Mouse (Mus musculus) testis, adult 2 months (tissue): ENCODE measurements around the gene Cnpy3. TPM values are rescaled to one million over a fixed set of nuclear protein-coding genes. Genes with fewer than 3 reads are reported as not detected.

Experiments
- H3K27ac ChIP-seq: fragments of 200-500 bp; 2 replicates; pipeline ENCODE4 v1.5.1; 2012; ENCODE audit warnings: low read depth, low read length; ENCODE audit not compliant: control insufficient read depth, insufficient read depth
- H3K27me3 ChIP-seq: fragments of 200-500 bp; 2 replicates; pipeline ENCODE4 v1.6.1; 2012; ENCODE audit warnings: mild to moderate bottlenecking, low read length, moderate library complexity; ENCODE audit not compliant: control insufficient read depth, insufficient read depth
- H3K36me3 ChIP-seq: fragments of 200-500 bp; 2 replicates; pipeline ENCODE4 v1.6.1; 2012; ENCODE audit warnings: mild to moderate bottlenecking, low read length; ENCODE audit not compliant: control insufficient read depth, insufficient read depth
- H3K4me1 ChIP-seq: fragments of 200-500 bp; 2 replicates; pipeline ENCODE4 v1.6.1; 2012; ENCODE audit warnings: low read length; ENCODE audit not compliant: control insufficient read depth, insufficient read depth
- H3K4me3 ChIP-seq: fragments of 200-500 bp; 2 replicates; pipeline ENCODE4 v1.5.1; 2012; ENCODE audit warnings: low read depth, mild to moderate bottlenecking, low read length, moderate library complexity, mixed read lengths; ENCODE audit not compliant: control insufficient read depth
- CTCF ChIP-seq: fragments of 200-500 bp; IDR thresholded peaks from 2 replicates; pipeline ENCODE4 v1.5.1; 2012; ENCODE audit warnings: low read depth, mild to moderate bottlenecking, inconsistent platforms, low read length, moderate library complexity; ENCODE audit not compliant: control insufficient read depth, insufficient read depth, insufficient replicate concordance
- POLR2A ChIP-seq: fragments of 200-500 bp; IDR thresholded peaks from 2 replicates; pipeline ENCODE4 v1.6.1; 2012; ENCODE audit warnings: low read depth, mild to moderate bottlenecking, inconsistent platforms, low read length, moderate library complexity; ENCODE audit not compliant: control insufficient read depth
- polyA plus RNA-seq: library from polyadenylated mRNA; depleted of rRNA; stranded (reverse); fragments of >200 nt; gene quantifications from 2 replicates; pipeline ENCODE4 v1.2.3, GENCODE M21; 2012

Gene Cnpy3
- polyA plus RNA-seq, 1 experiment = 18.9 TPM

DNA sequence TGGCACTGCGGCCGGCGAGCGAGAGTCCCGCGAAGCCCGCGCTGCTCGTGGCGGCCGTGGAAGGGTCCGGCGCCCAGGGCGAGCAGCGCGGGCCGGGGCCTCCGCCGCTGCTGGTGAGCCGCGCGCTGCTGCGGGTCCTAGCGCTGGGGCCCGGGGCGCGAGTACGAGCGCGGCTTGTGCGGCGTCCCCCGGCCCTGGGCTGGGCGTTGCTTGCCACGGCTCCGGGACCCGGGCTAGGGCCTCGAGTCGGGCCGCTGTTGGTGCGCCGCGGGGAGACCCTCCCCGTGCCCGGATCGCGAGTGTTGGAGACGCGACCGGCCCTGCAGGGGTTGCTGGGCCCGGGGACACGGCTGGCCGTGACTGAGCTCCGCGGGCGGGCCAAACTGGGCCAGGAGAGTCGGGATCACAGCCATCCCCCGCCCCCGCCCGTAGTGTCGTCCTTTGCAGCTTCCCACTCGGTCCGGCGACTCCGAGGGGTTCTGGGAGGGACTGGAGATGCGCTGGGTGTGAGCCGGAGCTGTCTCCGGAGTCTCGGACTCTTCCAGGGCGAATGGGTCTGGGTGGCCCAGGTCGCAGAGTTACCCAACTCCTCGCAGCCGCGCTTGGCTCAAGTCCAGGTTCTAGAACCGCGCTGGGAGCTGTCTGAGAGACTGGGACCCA lies 40.3 kb downstream of the Cnpy3 start:
- peak overlapping the region; percentile 91 for H3K27ac ChIP-seq
- H3K4me1 ChIP-seq = peaks cover 2% of the 10 kb centered on the region
- no peaks in the 10 kb centered on the region for H3K27me3 ChIP-seq
- no peak for TF ChIP-seq CTCF
- no peak for TF ChIP-seq POLR2A
- peak overlapping the region; percentile 100 for H3K4me3 ChIP-seq
- no peaks in the 10 kb centered on the region for H3K36me3 ChIP-seq

DNA sequence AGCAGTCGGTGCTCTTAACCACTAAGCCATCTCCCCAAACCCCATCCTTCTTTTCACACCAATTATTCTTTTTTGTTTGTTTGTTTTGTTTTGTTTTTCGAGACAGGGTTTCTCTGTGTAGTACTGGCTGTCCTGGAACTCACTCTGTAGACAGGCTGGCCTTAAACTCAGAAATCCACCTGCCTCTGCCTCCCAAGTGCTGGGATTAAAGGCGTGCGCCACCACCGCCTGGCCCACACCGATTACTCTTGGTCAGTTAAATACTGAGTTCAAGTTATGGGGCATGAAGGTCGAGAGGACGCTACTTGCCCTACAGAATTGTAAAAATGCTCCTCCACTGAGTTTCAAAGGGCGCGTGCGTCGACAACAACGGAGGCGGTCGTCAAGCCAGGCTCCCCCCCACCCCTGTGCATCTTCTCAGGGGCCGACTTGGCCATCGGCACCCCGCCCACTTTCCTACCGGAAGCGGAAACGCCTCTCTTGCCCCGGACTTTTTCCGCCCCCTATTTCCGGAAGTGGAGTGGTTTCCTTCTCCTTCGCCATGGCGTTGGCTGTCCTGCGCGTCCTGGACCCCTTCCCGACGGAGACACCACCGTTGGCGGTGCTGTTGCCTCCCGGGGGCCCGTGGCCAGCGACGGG lies 40.9 kb downstream of the Cnpy3 start, which contains the start of gene Pex6:
TSS of gene Pex6 (plus strand) at position 505 of the 639 bp plus-strand sequence.
- no peaks in the 10 kb centered on the region for H3K36me3 ChIP-seq
- peak within 1 kb of the TSS; percentile 100 for H3K4me3 ChIP-seq
- H3K27me3 ChIP-seq = no peaks in the 10 kb centered on the region
- H3K4me1 ChIP-seq = peaks cover 4% of the 10 kb centered on the region
- TF ChIP-seq POLR2A (peak; percentile 87), CTCF (no peak)
- peak within 1 kb of the TSS; percentile 91 for H3K27ac ChIP-seq

DNA sequence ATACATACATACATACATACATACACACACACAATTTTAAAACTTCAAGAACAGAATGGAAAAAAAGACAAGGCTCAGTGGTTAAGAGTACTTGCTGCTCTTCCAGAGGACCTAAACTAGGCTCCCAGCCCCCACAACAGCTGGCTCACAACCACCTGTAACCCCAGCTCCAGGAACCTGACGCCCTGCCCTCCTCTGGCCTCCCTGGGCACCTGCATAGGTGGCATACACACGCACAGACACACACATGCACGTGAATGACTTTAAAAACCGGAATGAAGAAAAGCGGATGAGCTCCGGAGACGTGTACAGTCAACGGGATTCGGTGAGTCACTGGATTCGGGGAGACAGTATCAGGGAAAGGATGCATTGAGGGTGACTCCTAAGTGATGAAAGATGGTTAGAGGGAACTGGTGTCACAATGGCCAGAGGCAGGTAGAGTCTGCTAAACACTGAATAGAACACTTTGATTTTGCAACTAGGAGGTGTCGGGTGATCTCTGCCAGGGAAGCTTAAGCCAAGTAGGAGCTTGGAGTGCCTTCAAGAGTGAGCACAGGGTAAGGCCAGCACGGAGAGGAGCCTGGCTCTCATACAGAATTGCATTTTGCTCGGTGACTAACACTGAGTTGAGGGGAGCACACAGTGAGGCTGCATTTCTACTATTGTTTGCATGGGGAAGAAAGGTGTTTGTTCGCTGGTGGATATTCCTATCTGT lies 45.5 kb downstream of the Cnpy3 start:
- no peak overlapping the region for H3K4me3 ChIP-seq

DNA sequence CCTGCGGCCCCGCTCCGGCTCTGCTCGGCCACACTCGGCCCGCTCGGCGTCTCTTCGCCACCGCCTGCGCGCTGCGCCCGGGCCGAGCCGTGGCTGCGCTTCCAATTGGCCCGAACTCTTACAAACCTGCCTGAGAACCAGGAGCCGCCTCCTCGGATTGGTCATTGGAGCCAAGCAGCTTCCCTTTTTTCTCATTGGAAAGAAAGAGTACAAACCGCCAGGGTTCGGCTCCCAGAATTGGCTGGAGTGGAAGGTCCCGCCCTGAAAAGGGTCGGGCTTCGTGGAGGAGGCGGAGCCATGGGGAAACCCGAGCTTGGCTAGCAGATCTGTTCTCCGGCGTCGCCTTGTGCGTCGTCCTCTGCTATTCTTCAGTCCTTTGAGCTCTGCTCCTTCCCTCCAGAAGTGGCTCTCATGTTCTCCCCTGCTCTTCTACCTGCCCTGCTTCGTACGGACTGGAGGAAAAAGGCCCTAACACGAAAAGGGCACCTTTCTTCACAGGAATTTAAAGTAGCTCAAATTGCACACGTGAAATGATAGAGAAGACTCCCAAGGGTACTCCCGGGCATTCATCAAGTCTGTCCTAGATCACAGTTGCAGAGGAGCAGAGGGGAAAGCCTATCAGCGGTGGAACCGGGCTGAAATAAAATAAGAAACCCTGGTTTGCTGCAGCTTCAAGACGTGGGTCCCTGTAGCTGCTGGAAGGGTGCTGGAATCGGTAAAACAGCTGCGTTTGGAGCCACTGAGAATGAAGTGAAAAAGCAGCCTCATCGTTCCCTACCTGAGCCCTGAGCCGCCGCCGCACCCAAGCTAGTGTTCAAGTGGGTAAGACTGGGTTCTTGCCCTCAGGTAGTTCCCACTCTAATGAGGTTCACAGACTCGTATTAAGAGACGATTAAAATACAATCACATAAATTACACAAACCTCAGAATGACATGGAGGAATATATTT lies 46.9 kb downstream of the Cnpy3 start, which contains the start of gene Ppp2r5d:
TSS of gene Ppp2r5d (minus strand) at position 225 of the 949 bp plus-strand sequence.
- Histone ChIP-seq H3K27ac (peak within 1 kb of the TSS; percentile 9; the same call in 1 of the 2 replicates), H3K4me1 (peaks cover 11% of the 10 kb centered on the region), H3K4me3 (peak within 1 kb of the TSS; percentile 88), H3K27me3 (no peaks in the 10 kb centered on the region), H3K36me3 (no peaks in the 10 kb centered on the region)
- TF ChIP-seq CTCF = no peak
- TF ChIP-seq POLR2A = peak; percentile 60

More for the DNA sequence above, 45.5 kb downstream of the Cnpy3 start:
- Histone ChIP-seq H3K36me3 (no peaks in the 10 kb centered on the region), H3K4me1 (peaks cover 14% of the 10 kb centered on the region), H3K27me3 (no peaks in the 10 kb centered on the region), H3K27ac (no peak overlapping the region)
- TF ChIP-seq CTCF (no peak), POLR2A (no peak)

DNA sequence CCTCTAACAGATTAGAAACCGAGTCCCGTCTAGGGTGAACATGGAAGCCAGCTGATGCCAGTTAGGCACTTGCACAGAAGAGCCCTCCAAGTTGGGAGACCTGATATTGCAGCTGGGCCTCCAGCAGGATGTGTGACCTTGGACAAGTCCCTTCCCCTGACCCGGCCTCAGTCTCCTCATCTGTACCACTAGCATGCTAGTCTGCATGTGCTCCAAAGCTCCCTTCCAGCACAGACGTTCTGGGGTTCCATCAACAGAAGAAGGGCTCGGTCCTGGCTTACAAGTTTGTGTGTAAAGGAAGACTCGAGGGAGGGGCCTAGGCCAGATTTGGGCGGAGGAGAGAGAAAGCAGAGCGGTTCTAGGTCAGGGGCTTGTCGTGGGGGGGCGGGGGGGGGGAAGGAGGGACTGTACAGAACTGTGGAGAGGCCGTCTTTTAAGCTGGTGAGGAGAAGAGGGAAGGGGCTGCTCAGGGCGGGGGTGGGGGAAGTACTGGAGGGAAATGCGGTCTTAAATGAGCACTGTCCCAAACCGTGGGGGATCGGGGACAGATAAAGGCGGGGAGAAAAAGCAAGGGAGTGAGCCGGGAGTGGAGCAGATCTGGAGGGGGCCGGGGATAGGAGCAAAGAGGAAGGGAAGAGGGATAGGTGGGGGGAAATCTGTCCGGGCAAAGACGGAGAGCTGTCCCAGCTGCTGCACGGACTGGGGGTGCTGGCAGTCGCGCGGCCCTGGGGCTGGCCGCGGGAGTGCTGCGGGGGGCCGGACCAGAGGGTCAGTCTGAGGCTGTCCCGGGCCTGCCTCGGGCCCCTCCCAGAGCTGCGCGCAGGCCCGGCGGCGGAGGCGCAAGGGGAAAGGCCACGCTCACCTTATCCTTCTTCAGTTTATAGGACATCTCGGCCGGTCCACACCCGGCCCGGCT lies 47.8 kb downstream of the Cnpy3 start:
- Histone ChIP-seq H3K27me3 (no peaks in the 10 kb centered on the region), H3K36me3 (no peaks in the 10 kb centered on the region), H3K4me1 (peaks cover 11% of the 10 kb centered on the region), H3K27ac (peak overlapping the region; percentile 1; the same call in 1 of the 2 replicates), H3K4me3 (peak overlapping the region; percentile 88)
- no peak for TF ChIP-seq CTCF
- no peak for TF ChIP-seq POLR2A

DNA sequence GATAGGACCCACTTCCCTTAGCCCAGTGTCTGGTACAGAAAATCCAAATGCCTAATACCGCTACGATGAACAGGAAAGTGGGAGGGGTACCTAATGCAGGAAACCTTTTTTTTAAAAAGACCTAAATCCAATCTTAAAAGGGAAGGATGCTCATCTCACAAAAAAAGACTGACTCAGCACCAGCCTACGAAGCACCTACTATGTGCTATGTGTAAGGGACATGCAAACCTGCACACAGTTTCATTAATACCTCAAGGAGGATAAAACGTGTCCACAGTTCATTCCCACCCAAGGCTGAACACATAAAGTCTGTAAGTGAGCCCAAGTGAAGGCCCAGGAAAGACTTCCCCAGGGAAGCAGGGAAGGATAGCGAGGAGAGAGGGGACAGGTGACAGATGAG lies 49.5 kb downstream of the Cnpy3 start:
- no peaks in the 10 kb centered on the region for H3K27me3 ChIP-seq
- H3K36me3 ChIP-seq = no peaks in the 10 kb centered on the region
- TF ChIP-seq POLR2A (no peak), CTCF (no peak)
- H3K4me3 ChIP-seq = no peak overlapping the region
- no peak overlapping the region for H3K27ac ChIP-seq
- H3K4me1 ChIP-seq = peaks cover 11% of the 10 kb centered on the region
